Comparison of ENCODE assay signal across 9 mouse cellular contexts in the genomic region with DNA sequence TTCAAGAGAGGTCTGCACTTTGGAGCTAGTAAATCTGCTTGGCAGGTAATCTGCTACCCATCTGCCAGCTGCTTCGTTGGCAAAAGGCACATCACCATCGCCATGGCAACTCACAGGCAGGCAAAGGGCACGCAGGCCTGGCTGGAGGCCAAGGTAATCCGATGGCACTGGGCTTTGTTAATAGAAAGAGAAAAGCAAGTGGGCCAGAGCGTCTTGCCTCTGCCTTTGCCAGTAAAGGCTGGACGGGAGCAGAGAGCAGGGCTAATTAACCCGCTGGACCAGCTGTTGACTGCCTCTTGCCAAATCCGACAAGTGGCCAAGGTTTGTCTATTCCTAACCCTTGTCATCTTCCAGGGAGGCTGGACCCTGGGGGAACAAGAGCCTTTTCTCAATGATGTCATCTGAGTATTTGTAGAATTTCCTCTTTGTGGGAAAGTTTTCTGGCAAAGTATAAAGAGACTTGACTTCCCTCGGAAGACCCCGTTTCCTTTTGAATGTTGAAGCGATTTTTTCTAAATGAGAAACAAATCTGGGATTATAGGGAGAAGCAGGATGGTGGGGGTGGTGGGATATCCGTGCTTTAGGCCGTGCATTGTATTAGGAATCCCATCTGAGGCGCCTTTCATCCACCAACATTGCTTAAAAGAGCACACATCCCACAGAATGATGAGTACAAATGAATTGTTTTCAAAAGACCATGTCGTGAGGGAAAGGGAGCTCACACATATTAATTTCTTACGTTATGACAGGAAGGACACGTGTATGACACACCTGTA.
DNase-seq lines count a peak whose midpoint lies in the region; ATAC-seq and TF ChIP-seq lines count a peak whose summit lies in the region.
"Had no signal": no experiment of that assay in that cellular context is flagged by ENCODE, and none has a peak within 500 bp of the region (broad histone marks: within the 10 kb centered on the region; RNA-seq: fewer than 3 reads in every experiment).

No protein-coding gene starts in this region.

- H3K9me3 ChIP-seq in embryonic facial prominence, embryonic 14.5 days (ENCODE audit: control insufficient read depth, low read length): no peaks in the 10 kb centered on the region
- H3K9me3 ChIP-seq in heart, embryonic 13.5 days: no peaks in the 10 kb centered on the region
- no peaks in the 10 kb centered on the region for H3K9me3 ChIP-seq in limb, embryonic 14.5 days (ENCODE audit: control insufficient read depth, low read length)
- no peaks in the 10 kb centered on the region for H3K9me3 ChIP-seq in neural tube, embryonic 14.5 days (ENCODE audit: control insufficient read depth, low read length)
- H3K9me3 ChIP-seq: limb, embryonic 12.5 days had no signal

- no peaks in the 10 kb centered on the region for H3K27me3 ChIP-seq in embryonic facial prominence, embryonic 14.5 days (replicated peaks; ENCODE audit: control insufficient read depth, insufficient read depth, low read length)
- no peaks in the 10 kb centered on the region for H3K27me3 ChIP-seq in heart, embryonic 13.5 days (replicated peaks)
- no peaks in the 10 kb centered on the region for H3K27me3 ChIP-seq in limb, embryonic 14.5 days (ENCODE audit: control insufficient read depth, insufficient read depth, low read length)
- H3K27me3 ChIP-seq in neural tube, embryonic 14.5 days (ENCODE audit: control insufficient read depth, insufficient read depth, low read length): no peaks in the 10 kb centered on the region
- H3K27me3 ChIP-seq: limb, embryonic 12.5 days had no signal

- H3K4me1 ChIP-seq in embryonic facial prominence, embryonic 14.5 days (ENCODE audit: control insufficient read depth, insufficient read depth, low read length): peaks cover 11% of the 10 kb centered on the region
- H3K4me1 ChIP-seq in heart, embryonic 13.5 days: peaks cover 12% of the 10 kb centered on the region
- H3K4me1 ChIP-seq in limb, embryonic 14.5 days (ENCODE audit: control insufficient read depth, insufficient read depth, low read length): 0 out of 2 replicates have a peak, but pooled peaks cover 3% of the 10 kb centered on the region
- peaks cover 11% of the 10 kb centered on the region for H3K4me1 ChIP-seq in neural tube, embryonic 14.5 days (ENCODE audit: control insufficient read depth, insufficient read depth, low read length)

- peak; percentile 5 for DNase-seq in spleen, adult 18-20 months
- no peak for DNase-seq in spleen, adult 12 weeks (ENCODE audit: low spot score)
- peak; percentile 92 for DNase-seq in embryonic facial prominence, embryonic 14.5 days (ENCODE audit: low spot score)
- DNase-seq in kidney, postnatal 10 days: peak; percentile 91
- DNase-seq in limb, embryonic 14.5 days (ENCODE audit: low spot score): peak; percentile 72
- DNase-seq in urinary bladder, postnatal 10 days (ENCODE audit: low spot score): peak; percentile 21

- no peak overlapping the region for H3K9ac ChIP-seq in embryonic facial prominence, embryonic 14.5 days (ENCODE audit: low read depth, low read length)
- H3K9ac ChIP-seq in heart, embryonic 13.5 days: peak overlapping the region; percentile 24; the same call in 1 of the 2 replicates
- H3K9ac ChIP-seq in limb, embryonic 14.5 days (ENCODE audit: low read depth, low read length, severe bottlenecking): no peak overlapping the region; the same call in 1 of the 2 replicates
- H3K9ac ChIP-seq in neural tube, embryonic 14.5 days (replicated peaks; ENCODE audit: low read depth, low read length): no peak overlapping the region
- H3K9ac ChIP-seq: limb, embryonic 12.5 days had no signal

- no peak overlapping the region for H3K4me3 ChIP-seq in embryonic facial prominence, embryonic 14.5 days (ENCODE audit: low read depth, low read length)
- no peak overlapping the region for H3K4me3 ChIP-seq in heart, embryonic 13.5 days
- no peak overlapping the region for H3K4me3 ChIP-seq in limb, embryonic 14.5 days (replicated peaks; ENCODE audit: low read length)
- H3K4me3 ChIP-seq in neural tube, embryonic 14.5 days (ENCODE audit: low read depth, low read length): no peak overlapping the region
- H3K4me3 ChIP-seq: limb, embryonic 12.5 days had no signal

- peak overlapping the region; percentile 2; the same call in 1 of the 2 replicates for H3K4me2 ChIP-seq in embryonic facial prominence, embryonic 14.5 days (ENCODE audit: low read depth, low read length)
- H3K4me2 ChIP-seq in heart, embryonic 13.5 days: peak overlapping the region; percentile 31; the same call in 1 of the 2 replicates
- no peak overlapping the region for H3K4me2 ChIP-seq in limb, embryonic 14.5 days (replicated peaks; ENCODE audit: low read depth, low read length, severe bottlenecking)
- H3K4me2 ChIP-seq in neural tube, embryonic 14.5 days (ENCODE audit: low read depth, low read length): no peak overlapping the region
- H3K4me2 ChIP-seq: limb, embryonic 12.5 days had no signal

- 0 out of 2 replicates have a peak overlapping the region, but pooled peaks have one; percentile 13 for H3K27ac ChIP-seq in embryonic facial prominence, embryonic 14.5 days (replicated peaks; ENCODE audit: low read depth, low read length)
- H3K27ac ChIP-seq in heart, embryonic 13.5 days (replicated peaks): no peak overlapping the region; the same call in 1 of the 2 replicates
- H3K27ac ChIP-seq in limb, embryonic 14.5 days (replicated peaks; ENCODE audit: low read depth, low read length): no peak overlapping the region
- peak overlapping the region; percentile 18; the same call in 1 of the 2 replicates for H3K27ac ChIP-seq in neural tube, embryonic 14.5 days (ENCODE audit: low read depth, low read length)
- H3K27ac ChIP-seq: limb, embryonic 12.5 days had no signal

- no peak for TF ChIP-seq POLR2A in limb, embryonic 14.5 days (IDR thresholded peaks at IDR 0.05; ENCODE audit: borderline replicate concordance, extremely low read depth, insufficient read depth, insufficient read length)

- ATAC-seq in embryonic facial prominence, embryonic 14.5 days (ENCODE audit: low read depth): peak; percentile 94
- no peak for ATAC-seq in heart, embryonic 13.5 days (ENCODE audit: extremely low read depth, insufficient number of reproducible peaks, low FRiP score, low TSS enrichment)
- ATAC-seq in limb, embryonic 14.5 days (ENCODE audit: low FRiP score, low read depth): peak; percentile 70
- ATAC-seq in neural tube, embryonic 14.5 days (ENCODE audit: low read depth): peak; percentile 96

- H3K36me3 ChIP-seq in embryonic facial prominence, embryonic 14.5 days (ENCODE audit: control insufficient read depth, insufficient read depth, low read length): no peaks in the 10 kb centered on the region
- H3K36me3 ChIP-seq in heart, embryonic 13.5 days: no peaks in the 10 kb centered on the region
- H3K36me3 ChIP-seq in limb, embryonic 14.5 days (ENCODE audit: control insufficient read depth, insufficient read depth, low read length): no peaks in the 10 kb centered on the region
- no peaks in the 10 kb centered on the region for H3K36me3 ChIP-seq in neural tube, embryonic 14.5 days (ENCODE audit: control insufficient read depth, insufficient read depth, low read length)
- H3K36me3 ChIP-seq: limb, embryonic 12.5 days had no signal

- WGBS in embryonic facial prominence, embryonic 14.5 days: 25% methylated on average over 17 of the region's 17 CpGs
- WGBS in heart, embryonic 13.5 days: 46% methylated on average over 17 of the region's 17 CpGs
- 34% methylated on average over 17 of the region's 17 CpGs for WGBS in limb, embryonic 14.5 days
- WGBS in neural tube, embryonic 14.5 days: 16% methylated on average over 17 of the region's 17 CpGs

Comparison
In these comparisons a context has a peak if more than half of its experiments do, and no peak if none do; other contexts are left out.
1. H3K27ac ChIP-seq: peak in embryonic facial prominence, embryonic 14.5 days (single experiment) and neural tube, embryonic 14.5 days (single experiment); none in heart, embryonic 13.5 days (single experiment) and limb, embryonic 14.5 days (single experiment).
2. H3K4me2 ChIP-seq: peak in embryonic facial prominence, embryonic 14.5 days (single experiment) and heart, embryonic 13.5 days (single experiment); none in limb, embryonic 14.5 days (single experiment) and neural tube, embryonic 14.5 days (single experiment).